Mouse (Mus musculus): ENCODE results near the gene Mdk. TPM values are rescaled to one million over a fixed set of nuclear protein-coding genes. Genes with fewer than 3 reads are reported as not detected.
A peak's percentile ranks its signal among the peaks of the same experiment; 100 is the strongest.

The Mdk gene
- polyA plus RNA-seq, 1 experiment from 2014 or later = 965 TPM

DNA sequence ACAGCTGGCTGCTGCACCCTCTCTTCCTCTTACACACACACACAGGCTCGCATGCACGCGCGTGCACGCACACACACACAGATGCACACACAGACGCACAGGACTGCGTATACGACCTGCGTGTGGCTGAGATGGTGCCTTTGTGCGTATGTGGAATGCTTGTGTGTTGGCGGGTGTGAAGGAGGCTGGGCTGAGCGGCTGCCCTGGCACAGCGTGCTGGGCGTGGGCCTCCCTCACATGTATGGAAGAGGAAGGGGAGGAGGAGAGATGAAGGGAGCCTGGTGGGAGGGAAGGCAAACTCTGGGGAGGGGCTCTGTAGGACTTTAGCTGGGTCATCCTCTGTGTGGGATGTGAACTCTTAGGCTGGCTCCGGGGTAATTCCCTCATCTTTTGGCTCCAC lies 6.7 kb downstream of the Mdk start:
- H3K4me1 ChIP-seq (ENCODE audit: control insufficient read depth, insufficient read depth, low read length) = peaks cover 13% of the 10 kb centered on the region
- WGBS (ENCODE audit: insufficient replicate concordance) = 81% methylated on average over 14 of the region's 15 CpGs
- no peak overlapping the region for H3K9ac ChIP-seq (ENCODE audit: low read depth, low read length)
- no peak overlapping the region for H3K4me2 ChIP-seq
- no peak for ATAC-seq (replicated peaks; ENCODE audit: insufficient number of reproducible peaks, low FRiP score, low TSS enrichment)
- no peak overlapping the region for H3K27ac ChIP-seq (ENCODE audit: low read depth, low read length)
- H3K9me3 ChIP-seq (replicated peaks; ENCODE audit: control insufficient read depth, low read length) = no peaks in the 10 kb centered on the region
- H3K36me3 ChIP-seq (ENCODE audit: control insufficient read depth, insufficient read depth, low read length) = 0 out of 2 replicates have a peak, but pooled peaks cover 4% of the 10 kb centered on the region
- H3K27me3 ChIP-seq (ENCODE audit: control insufficient read depth, insufficient read depth, low read length) = peaks cover 44% of the 10 kb centered on the region
- H3K4me3 ChIP-seq (ENCODE audit: low read depth, low read length) = no peak overlapping the region

DNA sequence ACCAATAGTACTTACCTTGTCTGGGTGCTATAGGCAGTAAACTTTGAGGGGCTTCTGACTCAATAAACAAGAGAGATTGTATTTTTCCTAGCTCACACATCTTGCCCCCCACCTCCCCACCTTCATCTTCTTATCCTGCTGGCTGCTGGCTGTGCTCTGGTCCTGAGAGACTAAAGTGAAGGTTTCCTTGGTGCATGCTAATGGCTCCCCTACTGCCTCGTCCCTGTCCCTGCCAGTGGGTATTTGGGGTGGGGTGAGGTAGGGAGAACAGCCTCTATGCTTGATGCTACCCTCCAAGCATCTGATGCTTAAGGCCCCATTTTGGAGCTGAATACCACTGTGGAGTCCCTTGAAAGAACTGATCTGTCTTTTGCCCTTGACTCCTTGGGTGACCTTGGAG lies 7.4 kb downstream of the Mdk start:
- no peaks in the 10 kb centered on the region for H3K9me3 ChIP-seq (replicated peaks; ENCODE audit: control insufficient read depth, low read length)
- ATAC-seq (replicated peaks; ENCODE audit: insufficient number of reproducible peaks, low FRiP score, low TSS enrichment) = no peak
- no peak overlapping the region for H3K27ac ChIP-seq (ENCODE audit: low read depth, low read length)
- H3K4me3 ChIP-seq (ENCODE audit: low read depth, low read length) = no peak overlapping the region
- 0 out of 2 replicates have a peak, but pooled peaks cover 4% of the 10 kb centered on the region for H3K36me3 ChIP-seq (ENCODE audit: control insufficient read depth, insufficient read depth, low read length)
- no peak overlapping the region for H3K9ac ChIP-seq (ENCODE audit: low read depth, low read length)
- no peak overlapping the region for H3K4me2 ChIP-seq
- peaks cover 10% of the 10 kb centered on the region for H3K4me1 ChIP-seq (ENCODE audit: control insufficient read depth, insufficient read depth, low read length)
- peaks cover 47% of the 10 kb centered on the region for H3K27me3 ChIP-seq (ENCODE audit: control insufficient read depth, insufficient read depth, low read length)
- WGBS (ENCODE audit: insufficient replicate concordance) = 56% methylated on average over 1 of the region's 1 CpGs

GRCm38 (mm10) chr2:91923415-91924337 lies 8.4 kb downstream of the Mdk start:
- WGBS (ENCODE audit: insufficient replicate concordance) = 5% methylated on average over 54 of the region's 54 CpGs
- H3K36me3 ChIP-seq (ENCODE audit: control insufficient read depth, insufficient read depth, low read length) = no peaks in the 10 kb centered on the region
- no peak overlapping the region for H3K9ac ChIP-seq (ENCODE audit: low read depth, low read length)
- H3K4me1 ChIP-seq (ENCODE audit: control insufficient read depth, insufficient read depth, low read length) = peaks cover 10% of the 10 kb centered on the region
- H3K4me2 ChIP-seq = peak overlapping the region; percentile 59
- H3K27me3 ChIP-seq (ENCODE audit: control insufficient read depth, insufficient read depth, low read length) = peaks cover 47% of the 10 kb centered on the region
- no peak for ATAC-seq (replicated peaks; ENCODE audit: insufficient number of reproducible peaks, low FRiP score, low TSS enrichment)
- H3K4me3 ChIP-seq (ENCODE audit: low read depth, low read length) = peak overlapping the region; percentile 53
- no peaks in the 10 kb centered on the region for H3K9me3 ChIP-seq (replicated peaks; ENCODE audit: control insufficient read depth, low read length)
- no peak overlapping the region for H3K27ac ChIP-seq (ENCODE audit: low read depth, low read length)

GRCm38 (mm10) chr2:91922586-91923414 lies 9.3 kb downstream of the Mdk start:
- Histone ChIP-seq H3K27ac (ENCODE audit: low read depth, low read length) (no peak overlapping the region), H3K4me3 (ENCODE audit: low read depth, low read length) (peak overlapping the region; percentile 53), H3K27me3 (ENCODE audit: control insufficient read depth, insufficient read depth, low read length) (peaks cover 43% of the 10 kb centered on the region), H3K4me2 (peak overlapping the region; percentile 95), H3K9me3 (replicated peaks; ENCODE audit: control insufficient read depth, low read length) (no peaks in the 10 kb centered on the region), H3K4me1 (ENCODE audit: control insufficient read depth, insufficient read depth, low read length) (peaks cover 10% of the 10 kb centered on the region), H3K9ac (ENCODE audit: low read depth, low read length) (no peak overlapping the region), H3K36me3 (ENCODE audit: control insufficient read depth, insufficient read depth, low read length) (0 out of 2 replicates have a peak, but pooled peaks cover 2% of the 10 kb centered on the region)
- ATAC-seq (replicated peaks; ENCODE audit: insufficient number of reproducible peaks, low FRiP score, low TSS enrichment) = no peak
- 3% methylated on average over 37 of the region's 37 CpGs for WGBS (ENCODE audit: insufficient replicate concordance)

DNA sequence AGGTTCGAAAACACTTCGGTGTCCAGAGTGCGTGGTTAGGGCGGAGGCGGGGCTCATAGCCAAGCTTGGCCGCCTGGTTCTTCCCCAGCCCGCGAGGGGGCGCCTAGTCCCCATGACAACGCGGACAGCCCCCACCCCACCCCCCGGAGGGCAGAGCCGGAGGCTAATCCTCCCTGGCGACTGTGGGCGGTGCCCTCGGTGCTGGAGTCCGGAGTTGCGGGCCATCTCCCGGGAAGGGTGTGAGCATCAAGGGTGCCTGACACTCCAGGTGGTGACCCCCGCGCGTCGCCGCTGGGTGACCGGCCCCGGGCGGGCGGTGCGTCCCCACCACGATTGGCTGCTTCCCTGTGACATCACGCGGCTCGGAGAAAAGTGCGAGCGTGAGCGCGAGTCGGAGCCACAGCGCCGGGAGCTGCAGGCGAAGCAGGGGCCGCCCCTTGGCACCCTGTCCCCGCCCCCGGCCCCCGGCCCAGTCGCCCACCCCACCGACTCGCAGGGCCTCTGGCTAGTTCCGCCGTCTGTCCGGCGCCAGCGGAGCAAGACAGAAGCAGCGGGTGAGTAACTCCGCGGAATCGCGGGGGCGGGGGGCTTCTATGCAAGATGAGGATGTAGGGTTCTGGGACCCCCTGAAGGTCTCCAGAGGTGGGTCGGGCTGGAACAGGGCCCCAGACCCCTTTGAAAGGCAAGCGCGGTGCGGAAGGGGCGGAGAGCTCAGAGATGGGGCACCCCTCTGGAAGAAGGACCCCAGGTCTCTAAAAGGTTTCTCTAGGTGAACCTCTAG lies 10.1 kb downstream of the Mdk start:
- peaks cover 10% of the 10 kb centered on the region for H3K4me1 ChIP-seq (ENCODE audit: control insufficient read depth, insufficient read depth, low read length)
- peaks cover 43% of the 10 kb centered on the region for H3K27me3 ChIP-seq (ENCODE audit: control insufficient read depth, insufficient read depth, low read length)
- H3K36me3 ChIP-seq (ENCODE audit: control insufficient read depth, insufficient read depth, low read length) = peaks cover 3% of the 10 kb centered on the region; the same call in 1 of the 2 replicates

GRCm38 (mm10) chr2:91921181-91921789 lies 10.8 kb downstream of the Mdk start:
- H3K27me3 ChIP-seq (ENCODE audit: control insufficient read depth, insufficient read depth, low read length) = peaks cover 43% of the 10 kb centered on the region
- H3K36me3 ChIP-seq (ENCODE audit: control insufficient read depth, insufficient read depth, low read length) = peaks cover 3% of the 10 kb centered on the region; the same call in 1 of the 2 replicates
- no peaks in the 10 kb centered on the region for H3K9me3 ChIP-seq (replicated peaks; ENCODE audit: control insufficient read depth, low read length)
- peak overlapping the region; percentile 95 for H3K4me2 ChIP-seq
- WGBS (ENCODE audit: insufficient replicate concordance) = 4% methylated on average over 31 of the region's 31 CpGs
- H3K27ac ChIP-seq (ENCODE audit: low read depth, low read length) = no peak overlapping the region
- no peak for ATAC-seq (replicated peaks; ENCODE audit: insufficient number of reproducible peaks, low FRiP score, low TSS enrichment)
- H3K4me1 ChIP-seq (ENCODE audit: control insufficient read depth, insufficient read depth, low read length) = peaks cover 12% of the 10 kb centered on the region
- H3K4me3 ChIP-seq (ENCODE audit: low read depth, low read length) = peak overlapping the region; percentile 53
- H3K9ac ChIP-seq (ENCODE audit: low read depth, low read length) = no peak overlapping the region

More for the DNA sequence above, 10.1 kb downstream of the Mdk start:
- under 1% methylated on average over 56 of the region's 64 CpGs for WGBS (ENCODE audit: insufficient replicate concordance)
- peak overlapping the region; percentile 95 for H3K4me2 ChIP-seq
- peak overlapping the region; percentile 53 for H3K4me3 ChIP-seq (ENCODE audit: low read depth, low read length)
- no peak overlapping the region for H3K27ac ChIP-seq (ENCODE audit: low read depth, low read length)
- ATAC-seq (replicated peaks; ENCODE audit: insufficient number of reproducible peaks, low FRiP score, low TSS enrichment) = peak; percentile 37; the same call in 1 of the 2 replicates
- H3K9me3 ChIP-seq (replicated peaks; ENCODE audit: control insufficient read depth, low read length) = no peaks in the 10 kb centered on the region
- no peak overlapping the region for H3K9ac ChIP-seq (ENCODE audit: low read depth, low read length)

DNA sequence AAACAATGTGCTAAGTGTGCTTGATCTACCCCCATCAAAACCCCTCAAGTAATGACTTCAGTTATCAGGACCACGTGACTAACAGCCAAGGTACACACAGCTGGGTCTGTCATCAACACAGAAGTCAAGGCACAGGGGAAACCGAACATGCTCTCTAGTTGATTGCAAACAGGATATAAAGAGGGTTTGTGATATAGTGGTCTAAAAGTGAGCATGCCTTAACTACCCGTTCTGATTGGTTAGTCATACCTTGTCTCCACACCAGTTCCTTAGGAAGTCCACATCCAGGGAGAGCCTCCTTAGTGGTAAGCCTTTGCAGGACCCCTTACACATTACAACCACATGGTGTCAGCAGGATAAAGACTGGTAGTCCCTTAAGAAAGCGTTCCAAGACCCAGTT lies 12.0 kb downstream of the Mdk start:
- H3K4me2 ChIP-seq = no peak overlapping the region

More for the DNA sequence above, 12.0 kb downstream of the Mdk start:
- no peak overlapping the region for H3K27ac ChIP-seq (ENCODE audit: low read depth, low read length)
- H3K4me3 ChIP-seq (ENCODE audit: low read depth, low read length) = no peak overlapping the region
- H3K9ac ChIP-seq (ENCODE audit: low read depth, low read length) = no peak overlapping the region
- no peak for ATAC-seq (replicated peaks; ENCODE audit: insufficient number of reproducible peaks, low FRiP score, low TSS enrichment)
- H3K9me3 ChIP-seq (replicated peaks; ENCODE audit: control insufficient read depth, low read length) = no peaks in the 10 kb centered on the region
- H3K4me1 ChIP-seq (ENCODE audit: control insufficient read depth, insufficient read depth, low read length) = peaks cover 13% of the 10 kb centered on the region
- H3K36me3 ChIP-seq (ENCODE audit: control insufficient read depth, insufficient read depth, low read length) = peaks cover 3% of the 10 kb centered on the region; the same call in 1 of the 2 replicates
- 66% methylated on average over 4 of the region's 4 CpGs for WGBS (ENCODE audit: insufficient replicate concordance)
- H3K27me3 ChIP-seq (ENCODE audit: control insufficient read depth, insufficient read depth, low read length) = peaks cover 43% of the 10 kb centered on the region
